Mouse (Mus musculus) hindbrain, embryonic 14.5 days (tissue): ENCODE results near the gene Med21. TPM values are rescaled to one million over a fixed set of nuclear protein-coding genes. Genes with fewer than 3 reads are reported as not detected.

Source experiments
- ATAC-seq: fragments of 200-750 bp; cut with Nextera tagmentation; 2 replicates; pipeline ENCODE4 v1.8.0; 2017; ENCODE audit warnings: moderate number of reproducible peaks, mild to moderate bottlenecking, moderate TSS enrichment, moderate library complexity; ENCODE audit not compliant: low FRiP score
- DNase-seq: peaks from one replicate; pipeline ENCODE4 v3.0.0-alpha.2; 2015; ENCODE audit warnings: low spot score
- H3K27ac ChIP-seq: fragments of 300-500 bp; sonication (generic); 2 replicates; pipeline ENCODE4 v1.5.1; 2014; ENCODE audit warnings: mild to moderate bottlenecking, moderate library complexity
- H3K27me3 ChIP-seq: fragments of 300-500 bp; sonication (generic); 2 replicates; pipeline ENCODE4 v1.6.1; 2014; ENCODE audit warnings: mild to moderate bottlenecking, low read length, mixed read lengths; ENCODE audit not compliant: control insufficient read depth, insufficient read depth
- H3K36me3 ChIP-seq: fragments of 300-500 bp; sonication (generic); replicated peaks from 2 replicates; pipeline ENCODE4 v1.6.1; 2014; ENCODE audit not compliant: control insufficient read depth, insufficient read depth
- H3K4me1 ChIP-seq: fragments of 300-500 bp; sonication (generic); replicated peaks from 2 replicates; pipeline ENCODE4 v1.6.1; 2014; ENCODE audit warnings: antibody characterized with exemption, low read length, mixed read lengths; ENCODE audit not compliant: control insufficient read depth, insufficient read depth
- H3K4me2 ChIP-seq: fragments of 300-500 bp; sonication (generic); replicated peaks from 2 replicates; pipeline ENCODE4 v1.6.1; 2014; ENCODE audit warnings: mild to moderate bottlenecking, moderate library complexity
- H3K4me3 ChIP-seq: fragments of 300-500 bp; sonication (generic); replicated peaks from 2 replicates; pipeline ENCODE4 v1.5.1; 2014; ENCODE audit warnings: mild to moderate bottlenecking, low read length
- H3K9ac ChIP-seq: fragments of 300-500 bp; sonication (generic); 2 replicates; pipeline ENCODE4 v1.6.1; 2014
- H3K9me3 ChIP-seq: fragments of 300-500 bp; sonication (generic); 2 replicates; pipeline ENCODE4 v1.6.1; 2016; ENCODE audit warnings: low read length; ENCODE audit not compliant: control insufficient read depth
- WGBS: fragments of 180-500 bp; shearing (Covaris S2); extraction: QIAGEN DNeasy Blood & Tissue Kit; methylation state at CpG from one replicate; pipeline ENCODE4 v1.1.7; 2014; 5-methylcytosine and 5-hydroxymethylcytosine counted together
- polyA plus RNA-seq: library from polyadenylated mRNA; unstranded; fragments of >200 nt; fragmentation: Nextera tagmentation; extraction: Ambion mirVana; gene quantifications from 2 replicates; pipeline ENCODE4 v1.2.1, GENCODE M21; 2014

Gene Med21
- polyA plus RNA-seq, 1 experiment from 2014 or later = 112 TPM

DNA sequence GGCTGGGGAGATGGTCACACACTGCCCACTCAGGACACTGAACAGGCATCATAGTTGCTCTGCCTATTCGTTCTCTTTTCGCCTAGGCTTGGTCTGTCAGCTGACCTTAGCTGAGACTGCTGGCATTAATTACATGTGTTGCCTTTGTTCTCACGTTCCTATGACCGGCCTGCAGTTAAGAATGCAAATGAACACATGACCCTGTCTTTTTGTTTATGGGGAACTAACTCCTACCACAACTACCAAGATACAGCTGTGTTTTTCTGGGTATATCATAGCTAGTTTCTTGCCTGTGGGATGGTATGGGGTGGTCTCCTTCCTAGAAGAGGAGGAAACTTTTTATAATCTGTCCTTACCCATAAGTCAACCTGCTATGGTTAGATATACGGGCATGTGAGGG lies 46.5 kb downstream of the Med21 start:
- Histone ChIP-seq H3K4me3 (no peak overlapping the region), H3K27me3 (no peaks in the 10 kb centered on the region), H3K27ac (no peak overlapping the region), H3K9me3 (no peaks in the 10 kb centered on the region), H3K4me1 (no peaks in the 10 kb centered on the region), H3K4me2 (no peak overlapping the region), H3K9ac (no peak overlapping the region), H3K36me3 (no peaks in the 10 kb centered on the region)
- DNase-seq (no peak), ATAC-seq (no peak)
- WGBS = 81% methylated on average over 5 of the region's 5 CpGs

DNA sequence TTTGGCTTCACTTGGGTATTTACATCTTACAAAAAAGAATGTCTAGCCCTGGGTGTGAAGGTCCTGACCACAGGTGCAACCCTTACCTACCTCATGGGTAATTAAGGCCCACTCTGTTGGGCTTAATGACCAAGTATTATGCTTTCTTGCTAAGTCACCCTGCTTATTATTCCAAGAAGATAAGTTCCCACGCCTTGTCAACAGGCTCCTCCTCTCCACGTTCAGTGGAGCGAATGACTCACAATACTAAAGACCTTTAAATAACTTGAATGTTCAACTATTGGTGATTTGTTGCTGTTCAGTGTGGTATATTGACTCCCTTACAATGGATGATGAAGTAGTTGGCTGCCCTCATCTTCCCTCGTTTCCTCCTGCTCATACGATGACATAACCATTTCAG lies 55.4 kb downstream of the Med21 start:
- H3K27me3 ChIP-seq = no peaks in the 10 kb centered on the region
- no peaks in the 10 kb centered on the region for H3K4me1 ChIP-seq
- DNase-seq (no peak), ATAC-seq (no peak)
- no peak overlapping the region for H3K9ac ChIP-seq
- H3K9me3 ChIP-seq = no peaks in the 10 kb centered on the region
- no peaks in the 10 kb centered on the region for H3K36me3 ChIP-seq
- 53% methylated on average over 5 of the region's 5 CpGs for WGBS
- no peak overlapping the region for H3K4me2 ChIP-seq
- H3K27ac ChIP-seq = no peak overlapping the region
- no peak overlapping the region for H3K4me3 ChIP-seq

DNA sequence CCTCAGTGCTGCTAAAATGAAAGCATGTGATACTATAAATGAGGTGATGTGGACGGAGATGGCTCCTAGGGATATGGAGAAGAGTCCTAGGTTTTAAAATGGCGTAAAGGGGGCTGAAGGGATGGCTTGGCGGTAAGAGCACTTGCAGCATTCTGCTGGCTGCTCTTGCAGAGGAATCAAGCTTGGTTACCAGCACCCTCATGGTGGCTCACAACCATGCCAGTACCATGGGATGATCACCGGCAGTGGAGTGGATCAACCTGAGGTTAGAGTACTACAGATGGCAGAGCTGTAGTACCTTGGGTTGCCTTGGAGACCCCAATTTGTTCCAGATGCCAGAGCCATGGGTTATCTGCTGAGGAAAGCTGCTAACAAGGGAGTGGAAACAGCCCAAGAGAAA lies 56.0 kb downstream of the Med21 start:
- 92% methylated on average over 4 of the region's 4 CpGs for WGBS
- ATAC-seq = no peak

More for the DNA sequence above, 56.0 kb downstream of the Med21 start:
- Histone ChIP-seq H3K9me3 (no peaks in the 10 kb centered on the region), H3K4me2 (no peak overlapping the region), H3K27ac (no peak overlapping the region), H3K9ac (no peak overlapping the region), H3K4me1 (no peaks in the 10 kb centered on the region), H3K27me3 (no peaks in the 10 kb centered on the region), H3K36me3 (no peaks in the 10 kb centered on the region), H3K4me3 (no peak overlapping the region)
- DNase-seq = no peak

Other genes with a start within 250 kb of the Med21 start
- gene Itpr2, start 140.3 kb upstream of the Med21 start, polyA plus RNA-seq = 6.2 and 6.8 TPM in 2 replicates
- gene Fgfr1op2, start 65.3 kb upstream of the Med21 start, polyA plus RNA-seq = 43.4 and 46.0 TPM in 2 replicates
- gene Ints13, start 64.7 kb upstream of the Med21 start, polyA plus RNA-seq = 43.5 and 44.8 TPM in 2 replicates
- 32.9 and 33.4 TPM in 2 replicates for gene Tm7sf3, start 277 bp downstream of the Med21 start, polyA plus RNA-seq
- gene Stk38l, start 82.4 kb downstream of the Med21 start, polyA plus RNA-seq = 15.6 and 15.9 TPM in 2 replicates
- 2.5 TPM in 2 replicates for gene Arntl2, start 153.5 kb downstream of the Med21 start, polyA plus RNA-seq
- gene Smco2, start 207.6 kb downstream of the Med21 start, polyA plus RNA-seq = not detected in 2 replicates
- 16.0 and 17.3 TPM in 2 replicates for gene Ppfibp1, start 245.9 kb downstream of the Med21 start, polyA plus RNA-seq